Mouse (Mus musculus) CH12.LX (cell line): ENCODE data around the gene Bche. TPM values are rescaled to one million over a fixed set of nuclear protein-coding genes. Genes with fewer than 3 reads are reported as not detected.

Source experiments
- DNase-seq: peaks from one replicate; pipeline ENCODE4 v3.0.0-alpha.2; 2013; ENCODE audit errors: extremely low read depth
- H3K27ac ChIP-seq: 2 replicates; pipeline ENCODE4 v1.5.1; 2012; ENCODE audit warnings: low read depth, mild to moderate bottlenecking, control low read depth, moderate library complexity; ENCODE audit not compliant: insufficient read depth
- H3K27me3 ChIP-seq: replicated peaks from 2 replicates; pipeline ENCODE3; 2012; ENCODE audit warnings: inconsistent platforms
- H3K36me3 ChIP-seq, 2 experiments: replicated peaks in 1 of 2; 2 replicates each; pipeline versions ENCODE3 to v1.6.1; 2012; ENCODE audit warnings: inconsistent platforms in 1 of 2, low read length in 1 of 2, mild to moderate bottlenecking in 1 of 2, mixed read lengths in 1 of 2, moderate library complexity in 1 of 2; ENCODE audit not compliant: control insufficient read depth in 1 of 2, insufficient read depth in 1 of 2
- H3K4me1 ChIP-seq, 2 experiments: 2 replicates each; pipeline ENCODE4 v1.6.1; 2012; ENCODE audit warnings: inconsistent platforms in 1 of 2, moderate library complexity in 1 of 2; ENCODE audit not compliant: insufficient read depth in 2 of 2, control insufficient read depth in 1 of 2
- H3K4me2 ChIP-seq: 2 replicates; pipeline ENCODE4 v1.6.1; 2012; ENCODE audit warnings: low read depth, mild to moderate bottlenecking, control low read depth; ENCODE audit not compliant: poor library complexity, insufficient read depth, severe bottlenecking
- H3K4me3 ChIP-seq, 3 experiments: fragments of 150-350 bp in 1 of 3; sonication (generic) in 1 of 3; replicated peaks in 1 of 3; 2 replicates each; pipeline versions ENCODE3 to v1.5.1; 2011 to 2012; ENCODE audit warnings: low read depth in 2 of 3, low read length in 2 of 3, mild to moderate bottlenecking in 2 of 3, moderate library complexity in 2 of 3, control low read depth in 1 of 3, improper control_type of control experiment in 1 of 3, inconsistent platforms in 1 of 3, mixed read lengths in 1 of 3; ENCODE audit not compliant: poor library complexity in 1 of 3
- H3K79me2 ChIP-seq: replicated peaks from 2 replicates; pipeline ENCODE4 v1.6.1; 2012; ENCODE audit warnings: mild to moderate bottlenecking, moderate library complexity; ENCODE audit not compliant: control insufficient read depth, poor library complexity, insufficient read depth, severe bottlenecking; ENCODE audit errors: extremely low read depth
- H3K9ac ChIP-seq: 2 replicates; pipeline ENCODE4 v1.6.1; 2012; ENCODE audit warnings: low read depth, mild to moderate bottlenecking, control low read depth, moderate library complexity; ENCODE audit not compliant: insufficient read depth
- H3K9me3 ChIP-seq: replicated peaks from 2 replicates; pipeline ENCODE3; 2012; ENCODE audit warnings: low read length, inconsistent platforms, mixed read lengths
- BHLHE40 ChIP-seq: IDR thresholded peaks from 2 replicates; pipeline ENCODE4 v1.6.1; 2011; ENCODE audit warnings: mild to moderate bottlenecking, low read depth, low read length, improper control_type of control experiment
- CTCF ChIP-seq, 2 experiments: IDR thresholded peaks in 1 of 2; conservative IDR thresholded peaks in 1 of 2; 2 replicates each; pipeline ENCODE4 v1.5.1; 2011 to 2012; ENCODE audit warnings: low read depth in 2 of 2, low read length in 2 of 2, improper control_type of control experiment in 1 of 2, inconsistent platforms in 1 of 2, mild to moderate bottlenecking in 1 of 2, moderate library complexity in 1 of 2
- E2F4 ChIP-seq: IDR thresholded peaks from 2 replicates; pipeline ENCODE4 v1.6.1; 2011; ENCODE audit warnings: low read depth, low read length, improper control_type of control experiment; ENCODE audit not compliant: insufficient replicate concordance
- EP300 ChIP-seq: IDR thresholded peaks from 2 replicates; pipeline ENCODE4 v1.6.1; 2011; ENCODE audit warnings: low read length, improper control_type of control experiment
- GABPA ChIP-seq: IDR thresholded peaks from 2 replicates; pipeline ENCODE4 v1.6.1; 2012; ENCODE audit warnings: low read depth, low read length, improper control_type of control experiment, inconsistent platforms; ENCODE audit not compliant: insufficient replicate concordance
- HCFC1 ChIP-seq: IDR thresholded peaks from 2 replicates; pipeline ENCODE4 v1.6.1; 2012; ENCODE audit warnings: low read depth, mild to moderate bottlenecking, inconsistent platforms, low read length, improper control_type of control experiment
- JUND ChIP-seq: conservative IDR thresholded peaks from 2 replicates; pipeline ENCODE4 v1.6.1; 2011; ENCODE audit warnings: low read depth, low read length, improper control_type of control experiment
- MEF2A ChIP-seq: IDR thresholded peaks from 2 replicates; pipeline ENCODE4 v1.6.1; 2014; ENCODE audit warnings: low read depth, mild to moderate bottlenecking, inconsistent platforms, low read length, improper control_type of control experiment, borderline replicate concordance
- MYC ChIP-seq: IDR thresholded peaks from 2 replicates; pipeline ENCODE4 v1.6.1; 2011; ENCODE audit warnings: low read depth, mild to moderate bottlenecking, improper control_type of control experiment, low read length
- SMC3 ChIP-seq: IDR thresholded peaks from 2 replicates; pipeline ENCODE4 v1.6.1; 2011; ENCODE audit warnings: low read depth, low read length, improper control_type of control experiment
- TBP ChIP-seq: conservative IDR thresholded peaks from 2 replicates; pipeline ENCODE4 v1.6.1; 2011; ENCODE audit warnings: low read depth, low read length, improper control_type of control experiment
- UBTF ChIP-seq: IDR thresholded peaks from 2 replicates; pipeline ENCODE4 v1.6.1; 2012; ENCODE audit warnings: low read depth, mild to moderate bottlenecking, inconsistent platforms, low read length, improper control_type of control experiment, moderate library complexity
- USF1 ChIP-seq: IDR thresholded peaks from 2 replicates; pipeline ENCODE4 v1.6.1; 2014; ENCODE audit warnings: low read depth, mild to moderate bottlenecking, inconsistent platforms, low read length, improper control_type of control experiment
- ZKSCAN1 ChIP-seq: IDR thresholded peaks from 2 replicates; pipeline ENCODE4 v1.6.1; 2012; ENCODE audit warnings: low read depth, inconsistent platforms, low read length, improper control_type of control experiment, borderline replicate concordance
- dilution Hi-C: fragments of 300-500 bp; cut with MboI; formaldehyde crosslinking; loops from 2 replicates; pipeline ENCODE4 v1.14.3; 2020; ENCODE audit warnings: low sequenced_read_pairs; ENCODE audit not compliant: extremely low pct_unique_long_range_greater_than_20kb, extremely low pct_ligation_motif_present
- in situ Hi-C: fragments of 300-500 bp; cut with MboI; formaldehyde crosslinking; loops from 3 replicates; pipeline ENCODE4 v1.14.3; 2019; ENCODE audit warnings: low sequenced_read_pairs, low pct_ligation_motif_present, low pct_unique_long_range_greater_than_20kb, mixed read lengths
- polyA plus RNA-seq: library from polyadenylated mRNA; unstranded; fragments of >175 nt; gene quantifications from 2 replicates; pipeline ENCODE4 v1.2.1, GENCODE M21; 2012; ENCODE audit warnings: low read depth; ENCODE audit not compliant: insufficient read length
- total RNA-seq, 2 experiments: library from RNA; depleted of rRNA; stranded (reverse); fragments of 300-350 nt in 1 of 2; fragments of >200 nt in 1 of 2; gene quantifications; 2 replicates each; pipeline ENCODE4 v1.2.3; 2012 to 2014

The Bche gene
- total RNA-seq (2012; rRNA removed) (not detected in 2 replicates), total RNA-seq (2014; rRNA removed) (not detected in 2 replicates), polyA plus RNA-seq (not detected in 2 replicates)

DNA sequence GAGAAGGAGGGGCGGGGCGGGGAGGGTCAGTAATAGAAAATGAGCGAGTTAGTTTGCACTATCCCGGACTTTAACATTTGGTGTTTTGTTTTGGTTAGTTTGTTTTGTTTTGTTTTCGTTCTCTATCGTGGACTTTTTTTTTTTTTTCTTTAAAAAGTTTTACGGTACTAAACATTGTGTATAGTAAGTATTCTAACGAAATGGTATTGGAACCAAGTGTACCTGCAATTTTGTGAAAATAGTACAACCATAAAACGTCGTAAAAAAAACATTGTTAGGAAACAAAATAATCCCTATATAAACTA lies at the start of gene Bche:
TSS of gene Bche (minus strand) at position 6 of the 305 bp plus-strand sequence.
- Histone ChIP-seq H3K79me2 (no peaks in the 10 kb centered on the region), H3K27me3 (no peaks in the 10 kb centered on the region), H3K9ac (no peak within 1 kb of the TSS), H3K27ac (no peak within 1 kb of the TSS), H3K9me3 (peaks cover 21% of the 10 kb centered on the region), H3K4me3 (no peak within 1 kb of the TSS), H3K4me1 (no peaks in the 10 kb centered on the region), H3K36me3 (no peaks in the 10 kb centered on the region), H3K4me2 (no peak within 1 kb of the TSS)
- TF ChIP-seq USF1 (no peak), SMC3 (no peak), JUND (no peak), E2F4 (no peak), GABPA (no peak), BHLHE40 (no peak), EP300 (no peak), TBP (no peak), HCFC1 (no peak), MYC (no peak), ZKSCAN1 (no peak)
- dilution Hi-C loops, result no loop called here
- DNase-seq, result no peak
- in situ Hi-C loops, result no loop called here

DNA sequence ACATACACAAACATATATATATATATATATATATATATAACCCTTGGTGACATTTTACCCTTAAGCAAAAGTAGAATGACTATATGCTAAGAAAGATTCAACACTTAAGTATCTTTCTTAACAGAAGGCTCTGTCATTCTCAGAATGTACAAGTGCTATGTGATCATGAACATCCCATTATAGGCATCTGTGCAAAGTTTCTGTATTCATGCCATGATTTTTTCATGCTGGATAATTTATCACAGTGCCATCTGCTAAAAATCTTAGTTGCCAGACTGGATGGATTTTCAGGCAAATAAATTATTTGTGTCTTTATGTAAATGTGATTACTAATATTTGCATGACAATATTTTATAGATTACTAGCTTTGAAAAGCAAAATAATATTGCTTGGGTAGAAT lies 33.8 kb upstream of the Bche start:
- Histone ChIP-seq H3K4me2 (no peak overlapping the region), H3K4me1 (no peaks in the 10 kb centered on the region), H3K36me3 (no peaks in the 10 kb centered on the region), H3K9me3 (peaks cover 21% of the 10 kb centered on the region), H3K79me2 (no peaks in the 10 kb centered on the region), H3K27me3 (no peaks in the 10 kb centered on the region), H3K27ac (no peak overlapping the region), H3K4me3 (no peak overlapping the region), H3K9ac (no peak overlapping the region)
- dilution Hi-C loops, result no loop called here
- DNase-seq, result no peak
- in situ Hi-C loops, result no loop called here
- no peak for TF ChIP-seq MEF2A
- TF ChIP-seq, all 38 proteins: peak for 0

- H3K27me3 ChIP-seq, result no peaks in the 10 kb centered on the region
- TF ChIP-seq UBTF (no peak), CTCF (conservative IDR thresholded peaks at IDR 0.05 in 1 of 2, IDR thresholded peaks at IDR 0.05 in 1 of 2; ENCODE audit: low read depth in 2 of 2, low read length in 2 of 2) (peak in 1 of 2 experiments; percentile 13; a peak in 1 of 4 replicates)
- H3K27ac ChIP-seq, result no peak overlapping the region
- dilution Hi-C loops (no loop called here), in situ Hi-C loops (no loop called here)
- no peaks in the 10 kb centered on the region for H3K4me1 ChIP-seq
- H3K9ac ChIP-seq, result no peak overlapping the region
- H3K4me2 ChIP-seq, result no peak overlapping the region
- DNase-seq, result no peak
- H3K9me3 ChIP-seq, result peaks cover 21% of the 10 kb centered on the region
- H3K79me2 ChIP-seq, result no peaks in the 10 kb centered on the region
- H3K4me3 ChIP-seq, result no peak overlapping the region
- no peaks in the 10 kb centered on the region for H3K36me3 ChIP-seq
These were observed 23.5 kb upstream of the Bche start for GRCm38 (mm10) chr3:73731677-73732076.
